Mouse (Mus musculus): ENCODE measurements around the gene Pgghg. TPM values are rescaled to one million over a fixed set of nuclear protein-coding genes. Genes with fewer than 3 reads are reported as not detected.

The Pgghg gene
- total and polyA plus RNA-seq, 3 experiments: 3.0 to 7.2 TPM; not detected in 1

DNA sequence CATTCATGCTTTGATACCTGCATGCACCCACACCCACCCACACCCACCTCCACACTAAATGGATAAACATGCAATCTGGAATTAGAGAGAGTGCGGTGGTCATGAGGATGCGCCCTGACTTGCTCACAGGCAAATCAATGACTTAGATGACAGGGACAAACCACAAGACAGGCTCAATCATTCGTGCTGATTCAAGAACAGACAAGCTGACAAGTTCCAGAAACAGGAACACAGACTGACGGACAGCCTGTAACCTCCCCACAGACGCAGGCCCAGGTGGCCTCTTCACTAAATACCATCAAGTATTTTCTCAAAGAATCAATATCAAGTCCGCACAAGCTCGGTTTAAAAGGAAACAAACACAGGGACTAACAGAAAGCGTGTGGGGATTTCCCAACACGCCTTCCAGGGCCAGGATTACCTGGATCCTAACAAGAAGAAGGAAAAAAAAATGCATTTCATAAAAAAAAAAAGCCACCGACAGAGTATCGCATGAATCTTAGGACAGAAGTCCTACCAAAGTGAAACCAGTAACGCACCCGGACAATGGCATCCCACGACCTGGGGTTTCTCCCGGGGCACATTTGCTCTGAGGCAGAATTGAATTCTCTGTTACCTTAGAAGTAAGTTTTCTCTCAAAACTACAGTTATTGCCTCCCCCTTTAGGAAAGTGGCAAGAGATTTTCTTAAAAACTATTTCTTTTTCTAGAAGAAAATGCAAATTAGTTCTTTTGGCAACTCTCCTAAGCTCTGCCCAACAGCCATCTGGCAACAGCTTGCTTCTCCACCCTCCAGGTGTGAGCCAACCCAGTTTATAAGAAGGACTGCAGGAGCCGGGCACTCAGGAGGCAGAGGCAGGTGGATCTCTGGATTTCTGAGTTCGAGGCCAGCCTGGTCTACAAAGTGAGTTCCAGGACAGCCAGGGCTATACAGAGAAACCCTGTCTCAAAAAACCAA is 46.3 kb downstream of the Pgghg start:
- DNase-seq (ENCODE audit: low read depth, low spot score): no peak
- Histone ChIP-seq H3K36me3 (ENCODE audit: control insufficient read depth in 1 of 2, insufficient read depth in 2 of 2, low read length in 2 of 2) (no peaks in the 10 kb centered on the region), H3K27ac (ENCODE audit: control insufficient read depth, low read depth, low read length) (no peak overlapping the region), H3K4me1 (ENCODE audit: control insufficient read depth in 1 of 2, insufficient read depth in 2 of 2, low read length in 2 of 2) (no peaks in the 10 kb centered on the region), H3K79me2 (ENCODE audit: control insufficient read depth, insufficient read depth, low read length, poor library complexity) (no peaks in the 10 kb centered on the region), H3K9me3 (replicated peaks; ENCODE audit: insufficient read depth, low read length) (no peaks in the 10 kb centered on the region), H3K9ac (ENCODE audit: control insufficient read depth, low read depth, low read length, poor library complexity, severe bottlenecking) (no peak overlapping the region), H3K27me3 (ENCODE audit: control insufficient read depth in 1 of 2, insufficient read depth in 2 of 2, low read length in 2 of 2) (peaks cover 0 to 4% of the 10 kb centered on the region in 2 experiments; a peak in 3 of 4 replicates), H3K4me3 (ENCODE audit: control insufficient read depth in 1 of 2, insufficient read depth in 1 of 2, low read depth in 2 of 2, low read length in 2 of 2) (no peak overlapping the region)
- TF ChIP-seq KAT2A (conservative IDR thresholded peaks at IDR 0.05; ENCODE audit: low read depth, low read length) (no peak), UBTF (IDR thresholded peaks at IDR 0.05; ENCODE audit: borderline replicate concordance, insufficient read depth, low read depth, low read length) (no peak), NRF1 (IDR thresholded peaks at IDR 0.05; ENCODE audit: insufficient read depth, low read depth, low read length, poor library complexity, severe bottlenecking) (no peak), RAD21 (IDR thresholded peaks at IDR 0.05; ENCODE audit: low read depth, low read length) (no peak), ZKSCAN1 (IDR thresholded peaks at IDR 0.05; ENCODE audit: low read depth, low read length) (no peak), MAFK (IDR thresholded peaks at IDR 0.05; ENCODE audit: borderline replicate concordance, low read depth, low read length) (no peak), TBP (IDR thresholded peaks at IDR 0.05; ENCODE audit: low read depth, low read length) (no peak), MYC (IDR thresholded peaks at IDR 0.05; ENCODE audit: low read depth, low read length) (no peak), SMC3 (IDR thresholded peaks at IDR 0.05; ENCODE audit: low read depth, low read length) (no peak), USF2 (IDR thresholded peaks at IDR 0.05; ENCODE audit: borderline replicate concordance in 1 of 2, insufficient read depth in 1 of 2, low read depth in 1 of 2, low read length in 2 of 2) (no peak), JUND (IDR thresholded peaks at IDR 0.05; ENCODE audit: low read depth, low read length) (no peak), POLR2A (IDR thresholded peaks at IDR 0.05; ENCODE audit: control insufficient read depth in 1 of 2, insufficient read depth in 1 of 2, low read depth in 1 of 2, low read length in 2 of 2, poor library complexity in 1 of 2) (no peak), RCOR1 (IDR thresholded peaks at IDR 0.05; ENCODE audit: low read depth, low read length) (no peak)

GRCm38 (mm10) chr7:140989022-140989421 is 47.8 kb downstream of the Pgghg start:
- Histone ChIP-seq H3K9me3 (replicated peaks; ENCODE audit: insufficient read depth, low read length) (no peaks in the 10 kb centered on the region), H3K27ac (ENCODE audit: control insufficient read depth, low read depth, low read length) (no peak overlapping the region), H3K36me3 (ENCODE audit: control insufficient read depth in 1 of 2, insufficient read depth in 2 of 2, low read length in 2 of 2) (no peaks in the 10 kb centered on the region), H3K4me1 (ENCODE audit: control insufficient read depth in 1 of 2, insufficient read depth in 2 of 2, low read length in 2 of 2) (no peaks in the 10 kb centered on the region), H3K27me3 (ENCODE audit: control insufficient read depth in 1 of 2, insufficient read depth in 2 of 2, low read length in 2 of 2) (peaks cover 0 to 4% of the 10 kb centered on the region in 2 experiments; a peak in 3 of 4 replicates), H3K9ac (ENCODE audit: control insufficient read depth, low read depth, low read length, poor library complexity, severe bottlenecking) (no peak overlapping the region), H3K4me3 (ENCODE audit: control insufficient read depth in 1 of 2, insufficient read depth in 1 of 2, low read depth in 2 of 2, low read length in 2 of 2) (no peak overlapping the region), H3K79me2 (ENCODE audit: control insufficient read depth, insufficient read depth, low read length, poor library complexity) (no peaks in the 10 kb centered on the region)
- DNase-seq (ENCODE audit: low read depth, low spot score): no peak
- TF ChIP-seq POLR2AphosphoS5 (IDR thresholded peaks at IDR 0.05; ENCODE audit: borderline replicate concordance, low read depth, low read length) (no peak), MYC (IDR thresholded peaks at IDR 0.05; ENCODE audit: low read depth, low read length) (no peak), MYB (IDR thresholded peaks at IDR 0.05; ENCODE audit: low read depth, low read length) (no peak), TBP (IDR thresholded peaks at IDR 0.05; ENCODE audit: low read depth, low read length) (no peak), USF2 (IDR thresholded peaks at IDR 0.05; ENCODE audit: borderline replicate concordance in 1 of 2, insufficient read depth in 1 of 2, low read depth in 1 of 2, low read length in 2 of 2) (no peak), POLR2A (IDR thresholded peaks at IDR 0.05; ENCODE audit: control insufficient read depth in 1 of 2, insufficient read depth in 1 of 2, low read depth in 1 of 2, low read length in 2 of 2, poor library complexity in 1 of 2) (no peak), BHLHE40 (IDR thresholded peaks at IDR 0.05; ENCODE audit: borderline replicate concordance, low read depth, low read length) (no peak), GATA1 (IDR thresholded peaks at IDR 0.05; ENCODE audit: low read depth, low read length) (no peak), CTCF (IDR thresholded peaks at IDR 0.05 in 2 of 3, conservative IDR thresholded peaks at IDR 0.05 in 1 of 3; ENCODE audit: control insufficient read depth in 1 of 3, insufficient read depth in 1 of 3, low read depth in 2 of 3, low read length in 3 of 3, poor library complexity in 1 of 3, severe bottlenecking in 1 of 3) (no peak), POLR2AphosphoS2 (IDR thresholded peaks at IDR 0.05; ENCODE audit: low read length) (no peak), UBTF (IDR thresholded peaks at IDR 0.05; ENCODE audit: borderline replicate concordance, insufficient read depth, low read depth, low read length) (no peak), KAT2A (conservative IDR thresholded peaks at IDR 0.05; ENCODE audit: low read depth, low read length) (no peak), MXI1 (IDR thresholded peaks at IDR 0.05; ENCODE audit: low read depth, low read length) (no peak), SIN3A (IDR thresholded peaks at IDR 0.05; ENCODE audit: low read length) (no peak), JUND (IDR thresholded peaks at IDR 0.05; ENCODE audit: low read depth, low read length) (no peak), TCF12 (IDR thresholded peaks at IDR 0.05; ENCODE audit: low read depth, low read length) (no peak)

Measured in MEL (cell line).